Mouse (Mus musculus) olfactory bulb, adult 2 months (tissue): ENCODE results near the gene Hist2h2be.

ENCODE experiments used
- CTCF ChIP-seq: fragments of 200-500 bp; IDR thresholded peaks from 2 replicates; pipeline ENCODE4 v1.5.1; 2012; ENCODE audit warnings: low read depth, mild to moderate bottlenecking, low read length, moderate library complexity; ENCODE audit not compliant: insufficient read depth
- POLR2A ChIP-seq: fragments of 200-500 bp; IDR thresholded peaks from 2 replicates; pipeline ENCODE4 v1.6.1; 2012; ENCODE audit warnings: mild to moderate bottlenecking, low read depth, low read length, moderate library complexity; ENCODE audit not compliant: insufficient read depth

DNA sequence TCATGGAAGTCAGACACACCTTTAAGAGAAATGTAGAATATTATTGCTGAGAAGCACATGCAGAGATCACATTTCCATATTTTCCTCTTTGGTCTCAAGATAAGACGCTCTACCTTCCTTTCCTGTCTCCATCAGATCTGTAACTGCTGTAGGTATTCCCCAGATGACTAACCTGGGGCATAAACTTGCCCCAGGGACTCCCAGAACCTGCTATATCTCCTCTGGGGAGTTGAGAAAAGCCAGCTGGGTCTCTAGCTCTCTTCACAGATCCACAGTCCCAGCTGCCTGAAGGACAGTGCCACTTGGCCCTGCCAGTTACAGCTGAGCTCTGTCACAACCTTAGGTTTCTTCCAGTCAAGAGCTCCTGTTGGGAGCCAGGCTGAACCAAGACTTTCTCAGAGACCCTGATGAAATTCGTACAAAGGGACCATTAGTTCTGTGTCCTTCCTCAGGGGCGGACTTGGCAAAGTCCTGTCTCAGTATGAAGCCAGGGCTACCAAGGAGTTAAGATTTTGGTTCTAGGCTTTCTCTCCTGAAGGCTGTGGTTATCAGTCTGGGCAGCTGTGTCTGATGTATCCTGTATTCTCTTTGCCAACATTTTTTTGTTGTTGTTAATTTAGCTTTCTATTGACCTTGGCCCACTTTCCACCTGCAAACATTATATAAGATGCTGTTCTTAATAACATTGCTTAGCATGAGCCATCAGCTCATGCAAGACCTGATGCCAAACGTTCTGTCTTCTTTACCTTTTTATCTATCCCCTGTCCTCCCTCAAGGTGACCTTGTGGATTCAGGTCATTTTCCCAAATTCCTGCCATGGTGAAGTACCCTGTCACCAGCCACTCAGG is 10.2 kb downstream of the Hist2h2be start:
- TF ChIP-seq POLR2A (no peak), CTCF (no peak)
